Mouse (Mus musculus) adrenal gland, adult 2 months (tissue): ENCODE measurements around the gene S100a14. TPM values are rescaled to one million over a fixed set of nuclear protein-coding genes. Genes with fewer than 3 reads are reported as not detected.
A peak's percentile ranks its signal among the peaks of the same experiment; 100 is the strongest.

ENCODE experiments used
- DNase-seq: peaks from one replicate; pipeline ENCODE4 v3.0.0; 2021
- long read RNA-seq: library from polyadenylated mRNA; stranded (forward); transcript quantifications from one replicate; pipeline ENCODE4 v2.0.0, GENCODE M21; 2021
- polyA plus RNA-seq: library from polyadenylated mRNA; depleted of rRNA; stranded (reverse); fragments of >200 nt; gene quantifications from 2 replicates; pipeline ENCODE4 v1.2.3, GENCODE M21; 2012; rRNA removed
- total RNA-seq, 2 experiments: library from RNA; stranded (reverse); gene quantifications; 2 replicates each; pipeline ENCODE4 v1.2.3; 2021

S100a14 gene
- under 1 TPM in 1 of 2 experiments, not detected in 1; 0.31 TPM for total RNA-seq
- polyA plus RNA-seq = not detected in 2 replicates
- long read RNA-seq, partial matches to known transcripts = 0 of 1 reads
- long read RNA-seq, other reads (novel, unspliced or antisense) = 1 of 1 reads

DNA sequence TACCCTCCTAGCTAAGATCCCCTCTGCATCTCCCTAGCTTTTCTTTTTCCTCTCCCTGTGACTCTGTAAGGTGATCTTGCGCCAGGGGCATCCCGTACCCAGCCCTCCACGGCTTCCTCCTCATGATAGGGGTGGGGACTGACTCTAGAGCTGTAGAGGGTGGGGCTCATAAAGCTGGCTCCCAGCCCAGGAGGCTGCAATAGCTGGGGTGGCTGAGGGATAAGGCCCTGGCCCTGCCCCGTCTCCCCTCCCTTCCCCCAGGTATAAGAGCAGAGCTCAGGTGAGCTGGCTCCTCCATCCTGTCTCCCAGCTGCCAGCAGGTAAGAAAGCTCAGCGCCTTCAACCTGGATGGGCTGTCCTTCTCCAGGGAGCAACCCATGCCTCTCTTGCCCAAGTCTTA lies at the start of gene S100a14:
TSS of gene S100a14 (plus strand) at position 277 of the 400 bp plus-strand sequence.
- DNase-seq = no peak

DNA sequence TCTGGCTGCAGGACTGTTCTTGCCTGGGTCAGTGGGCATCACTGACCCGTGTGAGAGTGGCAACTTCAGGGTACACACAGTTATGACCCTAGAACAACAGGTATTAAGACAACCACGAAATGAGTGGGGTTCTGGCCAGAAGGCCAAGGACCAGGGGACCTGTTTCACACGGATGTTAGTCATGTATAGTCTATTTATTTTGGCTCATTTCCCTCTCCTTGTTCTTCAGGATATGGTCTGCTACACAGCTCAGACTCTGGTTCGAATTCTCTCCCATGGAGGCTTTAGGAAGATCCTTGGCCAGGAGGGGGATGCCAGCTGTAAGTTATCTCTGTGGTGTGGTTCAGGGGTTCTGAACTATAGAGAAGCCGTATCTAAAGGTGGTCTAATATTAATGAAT lies 39.7 kb upstream of the S100a14 start:
- DNase-seq = no peak

DNA sequence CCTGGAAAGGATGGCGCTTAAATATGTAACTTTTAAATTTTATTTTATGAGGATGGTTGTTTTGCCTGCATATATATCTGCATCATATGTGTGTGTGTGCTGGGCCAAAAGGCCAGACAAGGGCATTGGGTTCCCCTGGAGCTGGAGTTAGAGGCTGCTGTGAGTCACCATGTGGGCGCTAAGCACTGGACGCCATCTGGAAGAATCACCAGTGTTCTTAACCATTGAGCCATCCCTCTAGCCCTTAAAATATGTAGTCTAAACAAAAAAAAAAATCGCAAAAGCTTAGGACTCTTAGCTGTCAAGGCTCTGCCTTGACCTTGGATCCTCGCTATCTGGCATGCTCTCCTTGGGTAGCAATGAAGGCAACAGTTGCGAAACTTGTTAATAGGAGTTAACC lies 38.1 kb upstream of the S100a14 start:
- DNase-seq = no peak

DNA sequence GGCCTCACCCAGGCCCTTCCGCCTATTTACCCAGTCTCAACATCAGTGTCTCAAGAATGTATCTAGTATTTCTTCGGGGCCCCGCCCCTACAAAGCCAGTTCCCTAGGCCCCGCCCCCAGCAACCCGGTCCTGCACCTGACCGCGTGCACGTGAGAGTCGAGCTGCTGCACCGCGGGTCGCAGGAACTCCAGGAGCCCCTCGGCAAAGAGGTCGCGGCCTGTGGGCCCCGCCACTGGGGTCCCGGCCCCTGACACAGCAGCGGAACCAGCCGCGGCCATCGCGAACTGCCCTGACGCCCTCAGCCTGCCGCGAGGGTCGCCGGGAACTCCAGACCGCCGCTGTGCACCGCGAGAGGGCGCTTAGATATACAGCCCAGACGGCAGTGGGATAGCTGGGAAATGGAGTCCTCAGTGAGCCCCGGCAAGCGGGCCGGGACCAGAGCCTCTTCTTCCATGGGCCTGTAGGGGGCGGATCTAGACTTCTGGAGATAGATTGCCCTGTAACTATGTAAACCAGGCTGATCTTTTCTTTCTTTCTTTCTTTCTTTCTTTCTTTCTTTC lies 35.9 kb upstream of the S100a14 start, which contains the start of gene Snapin:
TSS of gene Snapin (minus strand) at position 338 of the 561 bp plus-strand sequence.
- DNase-seq = peak; percentile 96

DNA sequence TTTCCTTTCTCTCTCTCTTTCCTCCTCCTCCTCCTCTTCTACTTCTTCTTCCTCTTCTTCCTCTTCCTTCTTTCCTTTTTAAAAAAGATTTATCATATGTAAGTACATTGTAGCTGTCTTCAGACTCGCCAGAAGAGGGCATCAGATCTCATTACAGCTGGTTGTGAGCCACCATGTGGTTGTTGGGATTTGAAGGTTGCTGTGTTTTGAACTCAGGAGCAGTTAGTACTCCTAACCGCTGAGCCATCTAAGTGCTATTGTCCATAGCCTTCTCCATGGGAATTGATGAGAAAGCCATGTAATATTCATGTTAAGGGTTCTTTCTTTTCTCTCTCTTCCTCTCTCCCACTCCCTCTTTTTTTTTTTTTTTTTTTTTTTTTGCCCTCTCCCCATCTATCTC lies 35.3 kb upstream of the S100a14 start:
- peak; percentile 47 for DNase-seq

DNA sequence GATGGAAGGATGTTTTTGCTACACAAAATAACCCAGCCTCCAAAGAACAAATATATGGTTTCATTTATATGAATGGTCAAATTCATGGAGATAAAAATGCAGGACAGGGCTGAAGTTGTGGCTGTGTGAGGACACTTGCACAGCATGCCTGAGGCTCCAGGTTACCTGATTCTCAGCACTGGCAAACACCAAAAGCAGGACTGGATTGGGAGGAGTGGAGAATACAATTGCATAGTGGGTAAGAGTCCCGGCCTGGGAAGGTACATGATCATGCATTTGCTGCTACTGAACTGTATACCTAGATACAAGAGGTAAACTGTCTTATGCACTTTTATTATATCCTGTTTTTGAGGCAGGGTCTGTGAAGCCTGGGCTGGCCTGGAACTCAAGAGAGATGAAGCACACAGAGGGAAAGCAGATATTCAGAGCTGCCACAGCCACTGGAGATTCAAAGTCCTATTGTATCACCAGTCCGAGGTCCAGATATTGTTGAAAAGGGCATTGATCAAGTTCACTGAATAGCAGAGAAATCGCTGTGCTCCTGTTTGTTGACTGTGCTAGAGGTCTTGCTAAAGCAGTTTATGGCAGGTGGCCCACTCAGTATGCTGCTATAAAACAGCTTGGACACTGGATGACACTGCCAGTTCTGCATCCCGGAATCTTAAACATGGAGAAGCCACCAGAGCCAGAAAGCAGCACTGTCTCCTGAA lies 32.7 kb upstream of the S100a14 start:
- DNase-seq = no peak

DNA sequence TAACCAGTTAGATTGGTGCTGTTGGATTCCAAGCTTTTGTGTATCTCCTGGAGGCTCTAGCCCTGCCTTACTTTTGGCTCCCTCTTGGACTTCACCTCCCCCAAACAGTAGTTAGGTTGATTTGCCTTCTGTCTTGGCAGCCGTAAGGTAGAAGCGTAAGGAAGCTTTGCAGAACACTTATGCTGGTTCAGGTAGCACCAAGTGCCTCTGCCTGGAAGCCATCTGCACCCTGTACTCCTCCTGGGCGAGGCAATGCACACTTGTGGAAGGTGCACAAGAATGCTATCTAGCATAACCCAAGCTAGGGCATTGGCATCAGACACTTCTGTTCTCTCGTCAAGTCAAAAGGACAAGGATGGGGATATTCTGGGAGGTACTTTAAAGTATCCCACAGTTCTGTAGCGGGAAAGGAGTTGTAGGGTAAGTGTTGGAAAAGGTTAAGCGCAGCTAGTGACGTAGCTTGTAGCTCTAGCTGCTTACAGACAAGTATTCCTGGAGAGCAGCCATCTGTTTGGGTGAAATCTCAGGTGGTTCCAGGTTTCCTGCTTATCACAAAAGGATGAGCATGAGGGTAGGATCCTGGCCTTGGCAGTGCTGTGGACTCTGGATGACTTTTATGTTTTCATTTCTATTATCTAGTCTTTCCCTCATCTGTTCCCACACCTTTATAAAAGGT lies 30.7 kb upstream of the S100a14 start:
- no peak for DNase-seq

DNA sequence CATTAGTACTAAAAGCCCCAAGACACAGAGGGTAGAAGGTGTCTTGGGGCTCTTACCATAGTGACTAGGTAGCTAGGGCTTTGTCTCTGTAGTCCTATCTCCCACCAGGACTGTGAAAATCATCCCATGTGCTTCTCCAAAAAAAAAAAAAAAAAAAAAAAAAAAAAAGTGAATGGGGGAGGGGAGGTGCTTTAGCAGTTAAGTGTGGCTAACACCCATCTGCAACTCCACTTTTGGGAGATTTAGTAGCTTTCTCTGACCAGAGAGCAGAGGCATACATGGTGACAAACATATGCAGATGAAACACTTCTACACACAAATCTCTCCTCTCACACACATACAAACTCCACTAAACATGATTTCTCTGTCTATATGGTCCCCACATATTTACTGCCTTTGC lies 29.1 kb upstream of the S100a14 start:
- DNase-seq = no peak

DNA sequence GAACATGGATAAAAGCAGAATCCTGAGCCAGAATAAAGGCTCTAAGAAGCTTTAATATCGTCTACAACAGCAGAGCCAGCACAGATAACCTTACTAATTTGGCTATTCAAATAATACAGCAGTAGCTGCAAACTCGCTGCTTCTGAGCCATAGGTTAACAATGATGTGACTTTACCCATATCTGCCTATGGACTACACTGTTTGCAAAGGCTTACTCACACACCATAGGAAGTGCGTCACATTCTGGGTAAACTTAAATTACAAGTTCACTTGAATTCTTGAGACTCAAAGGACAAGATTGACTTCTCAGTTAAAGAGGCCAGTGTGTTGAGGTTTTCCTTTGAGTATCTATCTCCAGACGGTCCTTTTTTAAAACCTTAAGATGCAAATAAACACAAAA lies 23.2 kb upstream of the S100a14 start:
- DNase-seq = no peak

DNA sequence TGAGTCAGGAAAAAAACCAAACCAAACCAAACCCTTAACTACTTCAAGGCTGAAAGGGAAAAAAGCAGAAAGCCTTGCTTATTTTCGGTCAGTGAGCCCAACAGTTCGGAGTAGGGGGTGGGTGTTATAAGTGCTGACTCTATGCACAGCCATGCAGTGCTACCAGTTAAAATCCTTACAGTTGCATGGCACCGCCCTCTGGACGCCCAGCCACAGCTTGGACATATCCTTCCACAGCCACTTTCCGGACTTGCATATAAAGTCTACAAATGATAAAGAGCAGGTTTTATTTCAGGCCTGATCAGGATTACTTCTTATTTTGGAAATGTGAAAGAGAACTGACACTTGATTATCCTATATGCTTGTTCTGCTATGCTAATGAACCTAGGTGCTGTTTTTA lies 21.4 kb upstream of the S100a14 start:
- no peak for DNase-seq

DNA sequence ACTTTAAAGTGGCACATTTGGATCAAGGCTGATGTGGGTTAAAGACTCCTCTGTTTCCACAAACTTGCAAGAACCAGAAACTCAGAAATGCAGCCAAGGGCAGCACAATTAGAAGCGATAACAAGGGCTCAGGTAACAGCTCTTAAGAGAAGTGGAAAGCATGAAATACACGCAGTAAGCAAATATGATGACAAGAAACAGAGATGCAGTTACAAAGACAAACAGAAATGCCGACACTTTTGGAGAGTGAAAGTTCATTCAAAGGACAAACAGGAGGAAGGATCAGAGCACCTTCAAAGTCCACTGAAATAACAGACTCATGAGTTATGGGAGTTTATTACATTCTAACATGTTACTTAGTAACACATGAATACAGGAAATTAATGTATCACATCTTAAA lies 20.3 kb upstream of the S100a14 start:
- no peak for DNase-seq

DNA sequence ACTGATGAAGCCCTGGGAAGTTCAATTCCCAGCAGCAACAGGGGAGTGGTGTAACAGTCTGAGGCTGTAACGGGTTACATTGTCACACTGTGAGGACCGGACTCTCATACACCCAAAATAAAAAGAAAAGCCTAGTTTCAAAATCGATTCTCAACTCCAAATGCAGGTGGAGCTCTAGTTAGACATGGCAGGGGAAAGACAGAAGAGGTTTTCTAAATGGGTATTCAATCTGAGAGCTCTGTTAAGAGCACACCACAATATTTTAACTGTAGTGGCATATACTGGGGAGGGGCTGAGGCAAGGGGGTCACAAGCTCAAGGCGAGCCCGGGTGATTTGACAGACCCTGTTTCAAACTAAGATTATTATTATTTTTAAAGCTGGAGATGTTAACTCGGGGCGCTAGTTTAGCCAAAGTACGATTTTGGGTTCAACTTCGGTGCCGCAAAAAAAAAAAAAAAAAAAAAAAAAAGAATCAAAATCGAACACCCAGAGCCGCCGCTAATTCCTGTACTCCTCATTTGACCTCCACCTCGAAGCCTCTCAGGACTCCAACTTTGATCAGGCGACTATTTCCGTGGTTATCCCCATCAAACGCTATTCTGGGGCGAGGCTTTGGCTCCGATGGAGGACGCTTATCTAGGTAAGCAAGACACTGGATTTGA lies 18.2 kb upstream of the S100a14 start:
- no peak for DNase-seq

DNA sequence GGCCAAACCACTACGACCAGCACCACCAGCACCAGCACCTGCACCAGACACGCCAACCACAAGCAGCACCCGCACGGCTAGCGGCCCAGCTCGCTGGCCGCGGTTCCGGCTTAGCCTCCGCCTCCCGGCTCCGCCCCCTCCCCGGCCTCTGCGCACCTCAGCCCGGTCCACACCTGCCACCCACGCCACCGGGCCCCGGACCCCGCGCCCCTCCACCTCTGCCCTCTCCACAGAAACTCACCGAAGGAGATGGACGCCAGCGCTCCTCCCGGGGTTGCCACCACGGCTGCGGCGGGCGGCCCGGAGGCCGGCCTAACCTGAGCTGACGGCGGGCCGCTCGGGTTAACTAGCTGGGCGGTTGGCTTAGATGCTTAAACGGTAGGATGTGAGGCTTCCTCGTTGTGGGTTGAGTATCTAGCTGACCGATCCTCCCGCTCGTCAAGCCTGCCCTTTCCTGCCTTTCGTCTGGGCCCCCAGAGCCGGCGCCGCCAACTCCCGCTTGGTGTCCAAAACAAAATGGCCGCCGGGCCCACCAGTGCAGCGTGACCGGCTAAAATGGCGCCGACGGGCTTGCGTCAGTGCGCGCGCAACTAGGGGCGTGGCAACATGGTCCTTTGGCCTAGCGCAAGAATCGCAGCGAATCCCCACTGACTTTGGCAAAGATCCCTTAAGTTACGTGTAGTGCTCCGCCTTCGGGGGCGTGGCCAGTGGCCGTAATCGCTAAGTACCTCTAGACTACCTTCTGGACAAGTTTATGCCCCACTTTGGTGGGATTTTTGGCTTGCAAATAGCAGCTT lies 17.5 kb upstream of the S100a14 start, which contains the start of gene Chtop:
TSS of gene Chtop (minus strand) at position 549 of the 797 bp plus-strand sequence.
- DNase-seq = peak; percentile 99

DNA sequence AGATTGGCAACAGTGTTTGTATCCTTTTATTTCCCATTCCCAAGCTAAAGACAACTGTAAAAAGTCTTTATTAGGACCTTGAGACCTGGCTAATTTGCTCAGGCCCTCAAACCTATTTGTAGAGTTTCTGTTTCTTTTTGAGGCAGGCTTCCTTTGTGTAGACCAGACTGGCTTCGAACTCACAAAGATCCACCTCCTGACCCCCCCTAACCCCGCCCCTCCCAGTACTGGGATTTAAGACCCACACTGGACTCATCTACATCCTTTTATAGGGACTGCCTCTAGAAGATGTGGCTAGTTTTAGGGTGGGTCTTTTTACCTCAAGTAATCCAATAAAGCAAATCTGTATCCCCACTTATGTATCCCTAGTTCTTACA lies 16.9 kb upstream of the S100a14 start:
- no peak for DNase-seq

DNA sequence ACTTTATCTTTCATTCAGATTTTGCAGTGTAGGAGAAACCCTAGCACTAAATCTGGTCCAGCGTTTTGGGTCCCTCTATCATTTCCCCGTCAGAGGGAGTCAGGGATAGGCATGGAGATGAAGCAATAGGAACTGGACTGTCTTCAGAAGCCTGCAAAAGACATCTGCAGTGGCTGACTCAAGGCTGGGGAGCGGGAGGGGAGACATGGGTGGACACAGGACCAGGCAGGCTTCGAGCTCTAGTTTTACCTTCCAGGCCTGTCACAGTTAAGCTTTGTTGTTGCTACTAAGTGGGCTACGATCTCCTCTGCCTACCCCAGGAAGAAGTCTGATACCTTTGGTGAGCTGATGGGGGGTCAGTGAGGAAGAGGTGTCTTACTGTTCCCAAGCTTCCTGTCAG lies 14.4 kb upstream of the S100a14 start:
- no peak for DNase-seq

DNA sequence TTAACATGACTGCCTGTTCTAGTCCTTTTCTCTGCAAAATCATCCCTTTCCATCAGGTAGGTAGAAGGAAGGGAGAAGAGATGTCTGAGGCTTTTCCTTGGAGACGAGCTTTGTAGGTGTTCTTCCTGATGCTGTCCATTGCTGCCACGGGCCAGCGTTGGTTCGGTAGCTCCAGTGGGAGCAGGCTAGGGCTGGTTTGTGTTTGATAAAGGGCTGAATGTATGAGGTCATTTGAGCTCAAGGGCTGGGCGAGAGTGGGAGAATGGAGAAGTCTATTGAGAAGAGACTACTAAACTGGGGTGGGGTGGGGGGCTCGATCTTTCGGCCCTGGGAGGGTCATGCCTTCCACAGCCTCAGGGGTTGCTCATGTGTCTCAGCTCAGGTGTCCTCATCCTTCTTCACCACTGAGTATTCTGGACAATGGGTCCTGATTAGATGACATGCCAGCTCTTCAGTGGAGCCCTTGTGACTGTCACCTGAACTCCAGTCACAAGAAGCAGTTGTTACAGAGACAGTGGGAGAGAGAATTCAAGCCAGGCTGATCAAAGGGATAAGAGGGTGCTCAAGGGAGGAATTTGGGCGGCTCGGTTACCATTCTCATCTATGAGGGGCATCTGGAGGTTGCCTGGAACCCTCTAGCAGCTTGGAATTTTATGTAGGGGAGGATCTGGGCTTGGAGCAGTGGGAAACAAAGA lies 13.6 kb upstream of the S100a14 start:
- DNase-seq = no peak

DNA sequence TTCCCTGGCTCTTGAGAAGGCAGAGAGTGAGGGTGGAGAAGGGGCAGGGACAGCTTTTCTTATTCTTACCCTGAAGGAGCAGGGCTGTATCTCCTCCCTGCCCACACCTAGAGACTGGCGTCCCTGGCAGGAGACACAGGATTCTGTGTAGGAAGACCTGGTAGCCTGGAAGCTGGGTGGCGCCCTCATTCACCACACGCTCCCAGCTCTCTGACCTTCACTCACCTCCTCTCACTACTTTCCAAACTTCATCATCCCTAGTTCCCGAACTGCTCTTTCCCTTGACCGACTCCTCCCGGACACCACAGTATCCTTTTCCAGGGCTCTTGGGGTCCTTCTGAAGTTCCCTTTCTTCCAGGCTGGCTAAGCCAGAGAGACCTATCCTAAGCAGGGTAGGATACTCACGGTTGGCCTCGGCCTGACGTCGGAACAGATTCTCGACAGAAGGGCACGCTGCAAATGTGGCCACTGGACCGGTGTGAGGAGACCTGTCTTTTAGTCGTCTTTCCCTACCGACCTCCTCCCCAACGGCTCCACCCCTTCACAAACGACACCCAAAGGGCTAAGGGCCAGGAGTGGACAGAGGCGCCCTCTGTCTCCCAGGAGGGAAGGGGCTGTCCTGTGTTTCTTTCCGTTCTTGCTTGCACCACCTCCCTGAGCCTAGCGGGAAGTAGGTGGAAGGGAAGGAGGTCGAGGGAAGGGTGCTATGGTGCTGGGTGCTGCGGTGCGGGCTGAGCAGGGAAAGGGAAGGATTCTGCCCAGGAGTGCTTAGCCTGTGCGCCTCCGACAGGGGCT lies 12.7 kb upstream of the S100a14 start, which contains the start of the genes S100a1 and S100a13:
TSS of gene S100a1 (minus strand) at position 597 of the 795 bp plus-strand sequence.
TSS of gene S100a13 (plus strand) at position 640 of the 795 bp plus-strand sequence.
- peak; percentile 90 for DNase-seq

DNA sequence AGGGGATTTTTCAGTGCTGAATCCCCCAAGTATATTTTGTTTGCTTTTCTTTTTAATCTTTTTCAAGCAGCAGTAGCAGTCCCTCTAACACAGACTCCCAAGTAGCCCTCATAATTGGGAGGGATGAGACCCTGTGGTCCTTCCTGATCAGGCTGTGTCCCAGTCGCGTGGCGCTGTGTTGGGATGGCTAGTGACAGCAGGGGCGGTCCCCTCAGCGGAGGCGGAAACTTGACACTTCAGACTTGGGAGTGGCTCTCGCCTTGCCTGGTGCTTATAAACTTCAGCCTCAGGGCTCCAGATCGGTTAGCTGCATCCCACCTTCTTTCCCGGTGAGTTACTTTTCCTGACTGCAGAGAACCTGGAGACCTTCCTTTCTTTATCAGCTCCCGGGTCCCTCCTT lies 12.0 kb upstream of the S100a14 start:
- peak; percentile 87 for DNase-seq

DNA sequence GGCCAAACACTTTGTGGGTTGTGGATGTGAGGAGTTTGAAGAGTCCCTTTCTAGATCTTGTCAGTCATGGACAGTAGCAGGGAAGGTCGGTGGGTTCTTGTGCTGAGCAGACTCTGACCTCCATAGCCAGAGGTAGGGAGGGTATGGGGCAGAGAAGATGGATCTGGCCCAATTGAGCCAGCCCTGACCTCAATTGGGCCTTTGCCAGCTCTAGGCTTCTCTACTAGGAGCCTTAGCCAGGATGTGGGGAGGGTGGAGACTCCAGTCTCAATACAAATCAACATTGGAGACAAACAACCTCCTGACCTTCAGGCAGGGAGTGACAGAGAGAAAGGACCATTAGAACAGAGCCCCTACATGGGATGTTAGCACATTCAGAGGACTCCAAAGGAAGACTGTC lies 11.4 kb upstream of the S100a14 start:
- peak; percentile 61 for DNase-seq

DNA sequence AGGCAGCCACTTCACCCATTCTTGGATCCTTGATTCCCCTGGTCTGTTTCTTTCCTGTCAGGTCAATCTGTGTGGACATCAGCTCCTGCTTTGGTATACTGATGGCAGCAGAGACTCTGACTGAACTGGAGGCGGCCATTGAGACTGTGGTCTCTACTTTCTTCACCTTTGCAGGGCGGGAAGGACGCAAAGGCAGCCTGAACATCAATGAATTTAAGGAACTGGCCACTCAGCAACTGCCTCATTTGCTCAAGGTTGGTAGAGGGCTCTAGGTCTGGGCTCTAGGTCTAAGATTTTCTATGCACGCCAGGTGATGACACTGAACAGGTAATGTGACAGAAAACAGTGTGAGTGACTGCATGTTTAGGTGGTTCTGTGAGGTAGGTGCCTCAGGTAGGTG lies 10.9 kb upstream of the S100a14 start:
- no peak for DNase-seq
